Mouse (Mus musculus) monocyte, adult 5-6 weeks (primary cell): Measurements from ENCODE around the gene Rab8a. TPM values are rescaled to one million over a fixed set of nuclear protein-coding genes. Genes with fewer than 3 reads are reported as not detected.
A peak's percentile ranks its signal among the peaks of the same experiment; 100 is the strongest.
"Not testable (repeated sequence)": the region's sequence is repeated elsewhere in the genome, so short reads cannot be mapped to it uniquely, and the experiment has no call there.

Experiments
- ATAC-seq: fragments of 153-309, 156-312 bp; replicated peaks from 2 replicates; pipeline ENCODE4 v1.8.0; 2017; ENCODE audit warnings: mild to moderate bottlenecking; ENCODE audit not compliant: low TSS enrichment, insufficient number of reproducible peaks, severe bottlenecking, poor library complexity, low FRiP score
- total RNA-seq: library from RNA; stranded (forward); fragments of 200-1000, 200-491, 200-594 nt; gene quantifications from 3 replicates; pipeline ENCODE4 v1.2.3, GENCODE M21; 2017

Rab8a gene
- 640 to 819 TPM (median 739 TPM) in 3 replicates for total RNA-seq

GRCm38 (mm10) chr8:72160707-72161697, at the start of gene Rab8a:
TSS of gene Rab8a (plus strand) at chr8:72161200.
- peak; percentile 95 for ATAC-seq

GRCm38 (mm10) chr8:72112486-72112885, 48.5 kb upstream of the Rab8a start:
- no peak for ATAC-seq

GRCm38 (mm10) chr8:72115202-72115601, 45.8 kb upstream of the Rab8a start:
- no peak for ATAC-seq

GRCm38 (mm10) chr8:72118616-72119015, 42.4 kb upstream of the Rab8a start:
- ATAC-seq, result no peak

GRCm38 (mm10) chr8:72121486-72121885, 39.5 kb upstream of the Rab8a start:
- not testable (repeated sequence) for ATAC-seq

GRCm38 (mm10) chr8:72121997-72122396, 39.0 kb upstream of the Rab8a start:
- ATAC-seq, result no peak

GRCm38 (mm10) chr8:72127834-72128233, 33.2 kb upstream of the Rab8a start:
- ATAC-seq, result no peak

- ATAC-seq, result no peak
Observed at GRCm38 (mm10) chr8:72131251-72131650, 29.7 kb upstream of the Rab8a start.

GRCm38 (mm10) chr8:72131901-72132300, 29.1 kb upstream of the Rab8a start:
- ATAC-seq, result no peak

GRCm38 (mm10) chr8:72132417-72132816, 28.6 kb upstream of the Rab8a start:
- ATAC-seq, result no peak

GRCm38 (mm10) chr8:72132891-72133290, 28.1 kb upstream of the Rab8a start:
- ATAC-seq, result no peak

- ATAC-seq, result no peak
Observed at GRCm38 (mm10) chr8:72133507-72133906, 27.5 kb upstream of the Rab8a start.

GRCm38 (mm10) chr8:72134756-72135445, 26.1 kb upstream of the Rab8a start, which contains the start of gene Tpm4:
TSS of gene Tpm4 (plus strand) at chr8:72134975.
- peak; percentile 22 for ATAC-seq

GRCm38 (mm10) chr8:72135446-72136301, 25.3 kb upstream of the Rab8a start:
- peak; percentile 8; the same call in 1 of the 2 replicates for ATAC-seq

GRCm38 (mm10) chr8:72136302-72136978, 24.6 kb upstream of the Rab8a start:
- peak; percentile 63 for ATAC-seq

- no peak for ATAC-seq
Observed at GRCm38 (mm10) chr8:72137431-72137830, 23.6 kb upstream of the Rab8a start.

- no peak for ATAC-seq
Observed at GRCm38 (mm10) chr8:72138456-72138855, 22.5 kb upstream of the Rab8a start.

- no peak for ATAC-seq
Observed at GRCm38 (mm10) chr8:72143256-72143824, 17.7 kb upstream of the Rab8a start.
